Mouse (Mus musculus): ENCODE results near the gene Pbxip1. TPM values are rescaled to one million over a fixed set of nuclear protein-coding genes. Genes with fewer than 3 reads are reported as not detected.

The Pbxip1 gene
- polyA plus RNA-seq, 1 experiment from 2014 or later = 8.3 TPM

DNA sequence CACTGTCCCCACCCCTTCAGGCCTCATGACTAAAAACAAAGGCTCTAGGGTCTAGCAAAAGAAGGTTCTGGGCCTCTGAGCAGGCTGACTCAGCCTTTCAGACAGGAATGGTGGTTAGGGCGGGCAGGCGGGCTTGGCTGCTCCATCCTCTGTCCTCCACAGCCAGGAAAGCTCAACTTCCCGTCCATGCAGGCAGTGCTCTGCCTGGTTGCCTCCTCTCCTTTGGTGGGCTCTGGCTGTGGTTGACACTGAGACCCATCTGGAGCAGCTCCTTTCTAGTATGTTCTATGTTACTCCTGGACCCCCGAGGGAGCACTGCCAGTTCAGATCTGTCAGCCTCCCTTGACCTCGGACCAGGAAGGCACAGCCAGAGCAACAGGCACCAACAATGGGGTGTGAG is 33.8 kb upstream of the Pbxip1 start, which contains the start of gene Lenep:
TSS of gene Lenep (minus strand) at position 101 of the 400 bp plus-strand sequence.
- Histone ChIP-seq H3K9ac (ENCODE audit: low read length) (no peak within 1 kb of the TSS), H3K4me2 (no peak within 1 kb of the TSS), H3K9me3 (ENCODE audit: control insufficient read depth, low read length) (no peaks in the 10 kb centered on the region), H3K27me3 (ENCODE audit: control insufficient read depth, insufficient read depth, low read length) (no peaks in the 10 kb centered on the region), H3K27ac (ENCODE audit: low read depth, low read length) (no peak within 1 kb of the TSS), H3K36me3 (ENCODE audit: control insufficient read depth, insufficient read depth, low read length) (peaks cover 3% of the 10 kb centered on the region; the same call in 1 of the 2 replicates), H3K4me1 (ENCODE audit: control insufficient read depth, insufficient read depth, low read length) (no peaks in the 10 kb centered on the region), H3K4me3 (ENCODE audit: low read depth, low read length) (no peak within 1 kb of the TSS)
- ATAC-seq (ENCODE audit: low FRiP score) = no peak
- DNase-seq (ENCODE audit: low spot score, missing footprints) = no peak
- 72% methylated on average over 5 of the region's 5 CpGs for WGBS

DNA sequence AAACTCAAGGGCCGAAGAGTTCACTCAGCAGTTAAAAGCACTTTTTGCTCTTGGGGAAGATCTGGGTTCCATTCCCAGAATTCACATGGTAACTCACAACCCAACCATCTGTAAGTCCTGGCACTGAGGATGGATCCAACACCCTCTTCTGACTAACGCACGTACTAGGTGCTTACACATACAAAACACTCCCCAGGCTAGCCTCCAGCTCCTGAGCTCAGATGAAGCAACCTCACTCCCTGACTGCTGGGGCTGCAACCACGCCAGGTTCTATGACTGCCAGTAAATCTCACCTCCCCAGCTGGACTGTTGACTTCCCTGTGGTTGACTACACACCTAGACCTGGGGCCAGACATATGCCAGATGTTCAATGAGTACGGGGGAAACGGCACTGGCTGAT is 29.6 kb upstream of the Pbxip1 start:
- H3K9me3 ChIP-seq (ENCODE audit: control insufficient read depth, low read length) = no peaks in the 10 kb centered on the region
- peaks cover 3% of the 10 kb centered on the region; the same call in 1 of the 2 replicates for H3K36me3 ChIP-seq (ENCODE audit: control insufficient read depth, insufficient read depth, low read length)
- H3K27ac ChIP-seq (ENCODE audit: low read depth, low read length) = no peak overlapping the region
- 89% methylated on average over 6 of the region's 6 CpGs for WGBS
- H3K9ac ChIP-seq (ENCODE audit: low read length) = no peak overlapping the region
- no peak overlapping the region for H3K4me3 ChIP-seq (ENCODE audit: low read depth, low read length)
- H3K27me3 ChIP-seq (ENCODE audit: control insufficient read depth, insufficient read depth, low read length) = no peaks in the 10 kb centered on the region
- no peak for ATAC-seq (ENCODE audit: low FRiP score)
- no peak for DNase-seq (ENCODE audit: low spot score, missing footprints)
- H3K4me1 ChIP-seq (ENCODE audit: control insufficient read depth, insufficient read depth, low read length) = peaks cover 5% of the 10 kb centered on the region
- no peak overlapping the region for H3K4me2 ChIP-seq

DNA sequence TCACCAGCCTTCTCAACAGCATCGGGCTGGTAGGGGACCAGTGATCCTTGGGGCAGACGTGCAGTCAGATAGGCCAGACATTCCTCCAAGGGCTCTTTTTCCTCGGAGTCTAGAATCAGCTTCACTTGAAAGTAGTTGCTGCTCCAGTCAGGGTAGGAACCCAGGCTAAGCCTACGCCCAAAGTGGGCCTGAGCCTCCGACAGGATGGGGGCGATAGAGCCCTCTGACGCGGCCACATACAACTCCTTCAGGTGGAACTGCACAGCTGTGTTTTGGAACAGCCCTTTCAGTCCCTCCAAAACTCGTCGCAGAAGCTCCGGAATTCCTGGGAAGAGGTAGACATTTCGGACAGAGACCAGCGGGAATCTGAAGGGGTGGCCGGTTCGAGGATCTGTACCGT is 28.1 kb upstream of the Pbxip1 start:
- Histone ChIP-seq H3K36me3 (ENCODE audit: control insufficient read depth, insufficient read depth, low read length) (peaks cover 3% of the 10 kb centered on the region; the same call in 1 of the 2 replicates), H3K27ac (ENCODE audit: low read depth, low read length) (no peak overlapping the region), H3K4me3 (ENCODE audit: low read depth, low read length) (no peak overlapping the region), H3K9me3 (ENCODE audit: control insufficient read depth, low read length) (no peaks in the 10 kb centered on the region), H3K27me3 (ENCODE audit: control insufficient read depth, insufficient read depth, low read length) (no peaks in the 10 kb centered on the region), H3K4me2 (no peak overlapping the region), H3K9ac (ENCODE audit: low read length) (no peak overlapping the region), H3K4me1 (ENCODE audit: control insufficient read depth, insufficient read depth, low read length) (peaks cover 7% of the 10 kb centered on the region)
- WGBS = 59% methylated on average over 16 of the region's 16 CpGs
- DNase-seq (ENCODE audit: low spot score, missing footprints) = no peak
- ATAC-seq (ENCODE audit: low FRiP score) = no peak

DNA sequence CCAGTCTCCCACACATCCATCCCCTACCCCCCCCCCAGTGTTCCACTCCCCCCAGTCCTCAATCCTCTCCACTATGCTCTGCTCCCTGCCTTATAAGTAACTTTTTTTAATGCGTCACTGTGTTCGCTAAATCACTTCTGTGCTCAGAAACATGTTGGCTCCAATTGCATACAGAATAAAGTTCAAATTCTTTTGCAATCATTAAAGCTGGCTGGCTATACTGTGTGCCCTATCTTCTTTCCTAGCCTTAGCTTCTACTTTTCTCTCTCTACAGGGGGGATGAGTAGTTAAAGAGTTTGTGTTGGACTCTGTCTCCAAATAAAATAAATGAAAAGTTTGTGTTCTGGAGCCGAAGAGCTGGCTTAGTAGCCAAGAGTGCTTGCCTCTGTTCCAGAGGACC is 26.8 kb upstream of the Pbxip1 start:
- no peak overlapping the region for H3K4me2 ChIP-seq
- H3K27ac ChIP-seq (ENCODE audit: low read depth, low read length) = no peak overlapping the region
- 95% methylated on average over 3 of the region's 3 CpGs for WGBS
- H3K9ac ChIP-seq (ENCODE audit: low read length) = no peak overlapping the region
- H3K9me3 ChIP-seq (ENCODE audit: control insufficient read depth, low read length) = no peaks in the 10 kb centered on the region
- no peak overlapping the region for H3K4me3 ChIP-seq (ENCODE audit: low read depth, low read length)
- ATAC-seq (ENCODE audit: low FRiP score) = no peak
- peaks cover 7% of the 10 kb centered on the region for H3K4me1 ChIP-seq (ENCODE audit: control insufficient read depth, insufficient read depth, low read length)
- peaks cover 8% of the 10 kb centered on the region; the same call in 1 of the 2 replicates for H3K36me3 ChIP-seq (ENCODE audit: control insufficient read depth, insufficient read depth, low read length)
- no peaks in the 10 kb centered on the region for H3K27me3 ChIP-seq (ENCODE audit: control insufficient read depth, insufficient read depth, low read length)
- no peak for DNase-seq (ENCODE audit: low spot score, missing footprints)

DNA sequence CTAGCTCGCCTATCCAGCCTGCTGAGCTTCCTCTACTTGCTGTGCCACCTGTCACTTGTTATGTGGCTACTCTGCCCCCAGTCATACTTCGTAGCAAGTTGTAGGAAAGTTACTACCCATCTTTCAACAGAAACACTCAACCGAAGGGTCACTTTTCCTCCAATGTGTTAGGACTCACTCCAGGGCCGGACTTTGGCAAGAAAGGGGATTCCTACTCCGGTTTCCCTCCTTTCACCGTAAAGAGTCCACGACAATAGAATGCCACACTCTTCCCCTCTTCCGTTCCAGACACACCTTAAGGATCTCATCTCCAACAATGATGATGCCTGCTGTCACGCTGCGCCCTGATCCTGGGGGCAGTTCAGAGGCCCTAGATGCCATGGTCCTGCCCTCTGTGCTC is 25.6 kb upstream of the Pbxip1 start:
- Histone ChIP-seq H3K9me3 (ENCODE audit: control insufficient read depth, low read length) (no peaks in the 10 kb centered on the region), H3K36me3 (ENCODE audit: control insufficient read depth, insufficient read depth, low read length) (peaks cover 12% of the 10 kb centered on the region; the same call in 1 of the 2 replicates), H3K4me1 (ENCODE audit: control insufficient read depth, insufficient read depth, low read length) (peaks cover 7% of the 10 kb centered on the region), H3K4me3 (ENCODE audit: low read depth, low read length) (peak overlapping the region; percentile 50), H3K4me2 (peak overlapping the region; percentile 73), H3K27ac (ENCODE audit: low read depth, low read length) (no peak overlapping the region), H3K9ac (ENCODE audit: low read length) (peak overlapping the region; percentile 47), H3K27me3 (ENCODE audit: control insufficient read depth, insufficient read depth, low read length) (no peaks in the 10 kb centered on the region)
- WGBS = 81% methylated on average over 10 of the region's 10 CpGs
- no peak for ATAC-seq (ENCODE audit: low FRiP score)
- no peak for DNase-seq (ENCODE audit: low spot score, missing footprints)

DNA sequence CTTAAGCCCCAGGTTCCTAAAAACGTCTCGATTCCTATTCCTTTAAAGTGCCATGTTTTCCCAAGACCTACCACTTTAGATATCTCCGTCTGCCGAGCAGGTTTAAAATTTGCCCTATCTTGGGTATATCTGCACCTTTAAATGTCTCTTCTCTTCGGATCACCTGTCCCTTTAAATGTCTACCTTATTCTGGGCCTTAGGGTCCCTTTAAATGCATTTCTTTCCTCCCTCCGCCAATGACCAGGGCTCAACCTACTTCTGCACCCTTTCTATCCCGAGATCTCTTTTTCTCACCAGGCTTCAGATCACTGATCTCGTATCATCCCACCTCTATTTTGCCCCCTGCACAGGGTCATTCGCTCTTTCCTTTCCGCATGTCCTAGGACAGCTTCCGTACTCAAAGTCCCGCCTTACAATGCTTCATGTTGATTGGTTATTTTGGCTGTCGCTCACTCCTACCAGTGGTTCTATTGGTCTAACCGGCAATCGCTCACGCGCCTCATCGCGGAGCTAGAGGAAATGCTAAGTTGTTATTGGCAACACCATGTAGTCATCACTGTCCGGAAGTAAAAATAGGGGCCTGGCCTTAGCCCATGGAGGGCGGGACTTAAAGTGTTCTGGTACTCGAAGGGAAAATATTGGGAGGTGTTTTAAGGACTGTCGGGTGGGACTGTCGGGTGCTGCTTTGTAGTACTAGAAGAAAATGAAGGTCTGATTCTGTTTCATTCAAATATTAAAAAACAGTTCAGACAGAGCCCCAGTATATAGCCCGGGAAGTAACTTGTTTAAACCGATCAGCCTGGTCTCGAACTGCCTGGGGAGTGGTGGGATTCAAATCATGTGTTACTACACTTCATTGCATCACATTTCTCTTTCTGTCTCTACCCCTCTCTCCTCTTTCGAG is 24.8 kb upstream of the Pbxip1 start, which contains the start of gene Flad1:
TSS of gene Flad1 (minus strand) at position 381 of the 904 bp plus-strand sequence.
- 7% methylated on average over 28 of the region's 28 CpGs for WGBS
- H3K36me3 ChIP-seq (ENCODE audit: control insufficient read depth, insufficient read depth, low read length) = peaks cover 16% of the 10 kb centered on the region; the same call in 1 of the 2 replicates
- DNase-seq (ENCODE audit: low spot score, missing footprints) = peak; percentile 100

GRCm38 (mm10) chr3:89416158-89416557 is 20.3 kb upstream of the Pbxip1 start:
- no peaks in the 10 kb centered on the region for H3K27me3 ChIP-seq (ENCODE audit: control insufficient read depth, insufficient read depth, low read length)
- H3K9ac ChIP-seq (ENCODE audit: low read length) = no peak overlapping the region
- peaks cover 16% of the 10 kb centered on the region; the same call in 1 of the 2 replicates for H3K36me3 ChIP-seq (ENCODE audit: control insufficient read depth, insufficient read depth, low read length)
- H3K27ac ChIP-seq (ENCODE audit: low read depth, low read length) = no peak overlapping the region
- DNase-seq (ENCODE audit: low spot score, missing footprints) (peak; percentile 31), ATAC-seq (ENCODE audit: low FRiP score) (no peak)
- H3K4me2 ChIP-seq = no peak overlapping the region
- peaks cover 24% of the 10 kb centered on the region for H3K4me1 ChIP-seq (ENCODE audit: control insufficient read depth, insufficient read depth, low read length)
- WGBS = 95% methylated on average over 8 of the region's 8 CpGs
- no peaks in the 10 kb centered on the region for H3K9me3 ChIP-seq (ENCODE audit: control insufficient read depth, low read length)
- H3K4me3 ChIP-seq (ENCODE audit: low read depth, low read length) = no peak overlapping the region

More for the DNA sequence above, 24.8 kb upstream of the Pbxip1 start, which contains the start of gene Flad1:
- Histone ChIP-seq H3K4me1 (ENCODE audit: control insufficient read depth, insufficient read depth, low read length) (peaks cover 9% of the 10 kb centered on the region), H3K4me2 (peak within 1 kb of the TSS; percentile 73), H3K9ac (ENCODE audit: low read length) (peak within 1 kb of the TSS; percentile 47), H3K27ac (ENCODE audit: low read depth, low read length) (no peak within 1 kb of the TSS), H3K27me3 (ENCODE audit: control insufficient read depth, insufficient read depth, low read length) (no peaks in the 10 kb centered on the region), H3K4me3 (ENCODE audit: low read depth, low read length) (peak within 1 kb of the TSS; percentile 50), H3K9me3 (ENCODE audit: control insufficient read depth, low read length) (no peaks in the 10 kb centered on the region)
- ATAC-seq (ENCODE audit: low FRiP score) = peak; percentile 99

- WGBS = 37% methylated on average over 2 of the region's 2 CpGs
- no peak for ATAC-seq (ENCODE audit: low FRiP score)
- H3K4me1 ChIP-seq (ENCODE audit: control insufficient read depth, insufficient read depth, low read length) = peaks cover 32% of the 10 kb centered on the region
Observed at GRCm38 (mm10) chr3:89417131-89417530, 19.4 kb upstream of the Pbxip1 start.

GRCm38 (mm10) chr3:89417840-89418169 is 18.7 kb upstream of the Pbxip1 start:
- under 1% methylated on average over 20 of the region's 20 CpGs for WGBS
- Histone ChIP-seq H3K36me3 (ENCODE audit: control insufficient read depth, insufficient read depth, low read length) (peaks cover 16% of the 10 kb centered on the region; the same call in 1 of the 2 replicates), H3K27me3 (ENCODE audit: control insufficient read depth, insufficient read depth, low read length) (no peaks in the 10 kb centered on the region), H3K27ac (ENCODE audit: low read depth, low read length) (peak overlapping the region; percentile 64), H3K9me3 (ENCODE audit: control insufficient read depth, low read length) (no peaks in the 10 kb centered on the region), H3K9ac (ENCODE audit: low read length) (peak overlapping the region; percentile 76), H3K4me1 (ENCODE audit: control insufficient read depth, insufficient read depth, low read length) (peaks cover 32% of the 10 kb centered on the region), H3K4me2 (peak overlapping the region; percentile 83), H3K4me3 (ENCODE audit: low read depth, low read length) (peak overlapping the region; percentile 64)
- DNase-seq (ENCODE audit: low spot score, missing footprints) (no peak), ATAC-seq (ENCODE audit: low FRiP score) (peak; percentile 60)

More at GRCm38 (mm10) chr3:89417131-89417530, 19.4 kb upstream of the Pbxip1 start:
- peak overlapping the region; percentile 64 for H3K4me3 ChIP-seq (ENCODE audit: low read depth, low read length)
- H3K27ac ChIP-seq (ENCODE audit: low read depth, low read length) = no peak overlapping the region
- H3K4me2 ChIP-seq = peak overlapping the region; percentile 83
- H3K27me3 ChIP-seq (ENCODE audit: control insufficient read depth, insufficient read depth, low read length) = no peaks in the 10 kb centered on the region
- peak overlapping the region; percentile 76 for H3K9ac ChIP-seq (ENCODE audit: low read length)
- no peak for DNase-seq (ENCODE audit: low spot score, missing footprints)
- no peaks in the 10 kb centered on the region for H3K9me3 ChIP-seq (ENCODE audit: control insufficient read depth, low read length)
- H3K36me3 ChIP-seq (ENCODE audit: control insufficient read depth, insufficient read depth, low read length) = peaks cover 16% of the 10 kb centered on the region; the same call in 1 of the 2 replicates

All from midbrain, embryonic 11.5 days (tissue).